Mouse (Mus musculus): Measurements from ENCODE around the gene Gm10198. TPM values are rescaled to one million over a fixed set of nuclear protein-coding genes. Genes with fewer than 3 reads are reported as not detected.

The Gm10198 gene
- not detected for total RNA-seq (2021)
- long read RNA-seq, experiment 1, result 0 reads
- long read RNA-seq, experiment 2, result 0 reads

DNA sequence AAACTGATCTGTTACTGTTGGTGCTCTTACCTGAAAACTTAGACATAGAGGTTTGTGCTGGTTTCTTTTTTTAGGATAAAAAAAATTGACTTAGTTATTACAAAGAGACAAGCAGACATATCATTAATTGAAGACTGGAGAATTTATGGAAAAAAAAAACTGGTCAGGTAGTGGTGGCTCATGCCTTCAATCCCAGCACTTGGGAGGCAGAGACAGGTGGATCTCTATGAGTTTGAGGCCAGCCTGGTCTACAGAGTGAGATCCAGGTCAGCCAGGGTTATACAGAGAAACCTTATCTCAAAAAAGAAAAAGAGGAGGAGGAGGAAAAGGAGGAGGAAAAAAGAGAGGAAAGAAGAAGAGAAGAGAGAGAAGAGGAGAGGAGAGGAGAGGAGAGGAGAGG, at the start of gene Gm10198:
Gm10198 (plus strand) TSS at position 301 of the 400 bp plus-strand sequence.
- intact Hi-C loops (cut with DNase I), result no loop called here
- no peak for DNase-seq

DNA sequence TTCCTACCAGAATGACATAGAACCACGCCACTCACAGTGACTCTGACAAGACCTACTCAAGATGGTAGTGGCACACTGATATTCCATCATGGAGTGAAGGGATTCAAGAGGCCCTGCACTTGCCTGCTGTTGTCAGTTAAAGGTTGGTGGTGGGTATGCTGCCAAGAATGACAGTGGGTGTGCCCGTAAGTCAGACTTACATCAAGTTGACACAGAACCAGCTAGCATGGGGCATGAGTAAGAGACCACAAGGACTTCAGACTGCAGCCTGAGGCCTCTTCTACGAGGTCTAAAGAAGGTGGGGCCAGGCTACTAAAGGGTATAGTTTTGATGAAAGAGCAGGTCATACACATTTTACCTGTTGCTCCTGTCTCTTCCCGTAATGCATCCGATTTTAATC, 47.3 kb upstream of the Gm10198 start:
- intact Hi-C loops (cut with DNase I), result no loop called here
- DNase-seq, result no peak

DNA sequence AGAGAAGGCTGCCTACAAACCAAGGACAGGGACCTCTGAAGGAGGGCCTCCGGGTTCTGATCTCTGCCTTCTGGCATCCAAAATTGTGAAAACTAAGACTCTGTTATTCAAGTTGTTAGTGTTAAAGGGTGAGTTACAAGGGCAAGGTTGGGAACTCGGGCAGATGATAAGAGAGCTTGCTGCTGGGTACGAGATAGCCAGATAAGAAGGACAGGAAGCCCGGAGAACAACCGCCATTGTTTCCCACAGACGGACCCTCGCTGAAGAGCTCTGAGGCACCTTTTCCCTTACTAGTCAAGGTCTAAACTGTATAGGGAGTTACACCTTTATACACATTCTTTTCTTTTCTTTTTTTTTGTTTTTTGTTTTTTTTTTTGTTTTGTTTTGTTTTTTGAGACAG, 39.8 kb upstream of the Gm10198 start:
- intact Hi-C loops (cut with DNase I), result no loop called here
- no peak for DNase-seq

DNA sequence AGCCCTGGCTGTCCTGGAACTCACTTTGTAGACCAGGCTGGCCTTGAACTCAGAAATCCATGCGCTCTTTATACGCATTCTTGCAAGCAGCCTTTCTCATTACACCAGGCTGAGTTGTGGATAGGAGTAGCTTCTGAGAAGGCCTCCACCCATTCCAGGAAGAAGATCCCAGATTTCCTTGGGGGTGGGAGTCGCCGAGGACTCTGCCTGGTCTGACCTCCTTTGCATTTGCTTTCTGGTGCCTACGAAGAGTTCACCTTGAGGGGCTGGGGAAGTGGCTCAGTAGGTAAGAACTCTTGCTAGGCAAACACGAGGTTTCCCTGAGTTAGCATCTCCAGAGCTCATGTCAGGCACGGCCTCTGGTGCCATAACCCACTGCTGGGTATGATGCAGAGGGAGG, 39.4 kb upstream of the Gm10198 start:
- intact Hi-C loops (cut with DNase I), result no loop called here
- DNase-seq, result no peak

DNA sequence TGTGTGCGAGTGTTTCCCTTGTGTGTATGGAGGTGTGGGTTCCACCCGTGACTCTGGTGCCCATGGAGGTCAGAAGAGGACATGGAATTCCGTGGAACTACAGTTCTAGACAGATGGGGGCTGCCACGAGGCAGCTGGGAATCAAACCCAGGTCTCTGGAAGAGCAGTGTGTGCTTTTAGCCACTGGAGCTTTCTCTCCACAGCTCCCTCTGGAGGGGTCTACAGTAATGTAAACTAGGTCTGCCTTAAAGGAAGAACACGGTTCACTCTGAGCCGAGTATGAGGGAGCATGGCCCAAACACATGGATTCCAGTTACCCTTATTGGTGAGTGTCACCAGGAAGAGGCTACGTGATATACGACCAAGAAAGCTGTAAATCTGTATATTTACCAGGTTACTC, 38.6 kb upstream of the Gm10198 start:
- intact Hi-C loops (cut with DNase I), result no loop called here

DNA sequence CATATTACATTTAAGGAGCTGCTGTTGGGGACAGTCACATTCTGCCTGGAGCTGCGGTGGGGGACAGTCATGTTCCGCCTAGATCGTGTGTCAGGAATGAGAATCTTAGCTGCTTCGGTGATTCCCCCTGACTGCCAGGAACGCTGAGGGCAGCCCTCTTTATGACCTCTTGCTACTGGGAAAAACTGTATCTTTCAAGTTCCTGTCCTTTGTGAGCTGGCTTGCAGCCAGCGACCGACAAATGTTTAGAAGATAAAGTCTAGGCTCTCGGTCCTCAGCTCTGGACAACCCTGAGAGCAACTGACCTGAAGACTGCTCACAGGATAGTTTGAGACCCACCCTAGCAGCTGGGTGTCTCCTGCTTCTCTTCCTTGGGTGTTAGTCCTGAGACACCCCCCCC, 37.3 kb upstream of the Gm10198 start:
- DNase-seq, result no peak
- intact Hi-C loops (cut with DNase I), result no loop called here

More for the DNA sequence above, 38.6 kb upstream of the Gm10198 start:
- DNase-seq, result no peak

DNA sequence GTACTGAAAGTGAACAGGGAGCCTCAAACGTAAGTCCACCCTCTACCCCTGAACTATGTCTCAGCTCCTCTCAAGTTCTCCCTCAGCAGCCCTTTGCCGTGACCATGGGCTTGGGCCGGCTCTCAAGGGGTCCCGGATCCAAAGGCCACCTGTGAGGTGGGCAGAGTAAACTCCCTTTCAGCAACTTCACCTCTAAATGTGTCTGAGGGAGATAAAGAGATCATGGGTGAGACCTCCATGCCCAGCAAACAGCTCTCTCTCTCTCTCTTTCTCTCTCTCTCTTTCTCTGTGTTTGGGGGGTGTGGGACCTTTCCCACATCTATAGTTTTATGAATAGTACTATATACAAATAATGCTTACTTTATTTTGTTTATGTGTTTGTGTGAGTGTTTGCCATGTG, 36.2 kb upstream of the Gm10198 start:
- intact Hi-C loops (cut with DNase I), result no loop called here
- no peak for DNase-seq

DNA sequence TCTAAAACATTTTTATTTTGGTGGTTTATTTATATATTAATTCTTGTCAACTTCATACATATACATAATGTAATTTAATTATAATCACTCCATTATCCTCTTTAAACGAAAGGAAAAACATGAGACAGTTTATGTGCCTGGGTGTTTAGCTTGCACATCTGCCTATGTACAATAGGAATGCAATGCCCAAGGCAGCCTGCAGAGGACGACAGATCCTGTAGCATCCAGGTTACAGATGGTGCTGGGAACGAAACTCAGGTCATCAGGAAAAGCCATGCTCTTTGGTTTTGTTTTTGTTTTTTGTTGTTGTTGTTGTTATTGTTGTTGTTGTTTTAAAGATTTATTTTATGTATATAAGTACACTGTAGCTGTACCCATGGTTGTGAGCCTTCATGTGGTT, 32.4 kb upstream of the Gm10198 start:
- DNase-seq, result no peak

DNA sequence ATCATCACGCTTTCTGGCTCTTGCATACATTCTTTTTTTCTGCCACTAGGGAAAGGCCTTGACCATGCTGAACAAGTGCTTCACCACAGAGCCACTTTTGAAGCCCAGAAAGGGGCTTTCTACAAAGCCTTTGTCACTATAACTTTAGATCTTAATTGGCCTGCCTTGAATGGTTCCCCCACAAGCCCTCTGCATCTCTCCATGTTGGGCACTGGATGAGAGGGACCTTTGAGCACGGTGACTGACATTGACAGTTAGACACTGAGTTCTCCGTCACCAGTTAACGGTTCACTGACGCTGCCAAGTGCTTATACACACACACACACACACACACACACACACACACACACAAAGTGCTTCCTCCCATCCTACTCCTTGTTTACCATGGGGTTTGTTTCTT, 30.0 kb upstream of the Gm10198 start:
- DNase-seq, result no peak
- intact Hi-C loops (cut with DNase I), result no loop called here

More for the DNA sequence above, 32.4 kb upstream of the Gm10198 start:
- intact Hi-C loops (cut with DNase I), result no loop called here

DNA sequence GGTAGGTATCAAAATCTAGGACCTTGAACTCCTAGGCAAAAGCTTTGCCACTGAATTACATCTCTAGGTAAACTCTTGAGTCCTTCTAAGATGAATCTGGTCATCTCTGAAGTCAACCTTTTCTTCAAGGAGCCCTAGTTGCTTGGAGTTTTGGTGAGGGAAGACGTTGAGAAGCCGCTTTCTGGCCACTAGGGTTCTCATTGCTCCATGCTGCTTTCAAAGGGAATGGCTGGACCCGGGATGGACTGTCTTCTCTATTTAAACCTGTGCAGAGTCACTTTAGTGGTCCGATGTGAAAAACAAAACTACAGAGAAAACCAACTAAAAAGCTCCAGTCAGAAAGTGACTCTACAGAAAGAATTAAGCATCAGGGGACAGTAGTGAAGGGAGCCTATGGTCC, 18.4 kb upstream of the Gm10198 start:
- peak; percentile 5 to 14 for DNase-seq
- intact Hi-C loops (cut with DNase I), result no loop called here

DNA sequence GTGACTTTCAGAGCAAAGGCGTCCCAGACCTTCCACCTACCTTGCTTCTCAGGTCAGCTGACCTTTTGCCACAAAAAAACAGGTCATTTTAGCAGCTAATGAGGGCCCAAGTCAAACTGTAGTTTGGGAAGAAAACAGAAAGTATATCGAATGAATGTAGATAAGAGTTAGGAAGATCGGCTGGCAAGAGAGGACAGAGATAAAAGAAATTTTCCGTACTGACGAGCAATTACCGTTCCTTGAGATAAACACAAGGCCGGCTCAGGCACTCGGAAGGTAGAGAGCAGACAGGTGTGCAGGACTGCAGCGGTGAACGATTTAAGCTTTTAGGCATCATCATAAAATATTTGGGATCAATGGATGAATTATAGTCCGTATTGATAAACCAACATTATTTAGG, 15.4 kb upstream of the Gm10198 start:
- intact Hi-C loops (cut with DNase I), result no loop called here

DNA sequence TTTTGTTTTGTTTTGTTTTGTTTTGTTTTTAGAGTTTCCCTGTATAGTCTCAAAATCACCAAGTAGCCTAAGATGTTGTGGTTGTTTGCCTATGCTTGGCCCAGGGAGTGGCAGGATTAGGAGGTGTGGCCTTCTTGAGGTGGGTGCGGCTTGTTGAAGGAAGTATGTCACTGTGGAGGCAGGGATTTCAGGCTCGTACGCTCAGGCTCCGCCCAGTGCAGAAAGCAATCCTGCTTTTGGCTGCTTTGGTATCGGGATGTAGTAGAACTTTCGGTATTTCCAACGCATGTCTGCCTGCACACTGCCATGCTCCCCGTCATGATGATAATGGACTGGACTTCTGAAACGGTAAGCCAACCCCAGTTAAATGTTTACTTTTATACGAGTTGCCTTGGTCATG, 12.5 kb upstream of the Gm10198 start:
- intact Hi-C loops (cut with DNase I), result no loop called here

More for the DNA sequence above, 15.4 kb upstream of the Gm10198 start:
- no peak for DNase-seq

DNA sequence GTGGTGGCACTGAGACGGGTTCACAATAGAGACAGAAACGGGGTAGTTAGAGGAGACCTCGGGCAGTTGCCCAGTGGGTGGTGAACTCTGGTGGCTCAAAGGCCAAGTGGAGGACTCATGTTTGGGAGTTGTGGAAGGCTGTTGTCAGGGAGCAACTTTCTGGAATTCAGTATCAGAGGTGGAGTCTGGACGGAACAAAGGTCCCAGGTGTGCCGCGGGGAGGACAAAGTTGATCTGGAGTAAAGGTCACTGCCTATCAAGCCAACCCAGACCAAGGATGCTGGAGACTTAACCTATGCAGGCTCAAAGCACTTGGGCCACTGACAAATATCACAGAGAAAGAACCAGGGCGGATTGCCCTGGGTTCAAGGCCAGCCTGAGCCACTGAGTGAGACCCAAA, 5.5 kb downstream of the Gm10198 start:
- no peak for DNase-seq

More for the DNA sequence above, 12.5 kb upstream of the Gm10198 start:
- DNase-seq, result no peak

DNA sequence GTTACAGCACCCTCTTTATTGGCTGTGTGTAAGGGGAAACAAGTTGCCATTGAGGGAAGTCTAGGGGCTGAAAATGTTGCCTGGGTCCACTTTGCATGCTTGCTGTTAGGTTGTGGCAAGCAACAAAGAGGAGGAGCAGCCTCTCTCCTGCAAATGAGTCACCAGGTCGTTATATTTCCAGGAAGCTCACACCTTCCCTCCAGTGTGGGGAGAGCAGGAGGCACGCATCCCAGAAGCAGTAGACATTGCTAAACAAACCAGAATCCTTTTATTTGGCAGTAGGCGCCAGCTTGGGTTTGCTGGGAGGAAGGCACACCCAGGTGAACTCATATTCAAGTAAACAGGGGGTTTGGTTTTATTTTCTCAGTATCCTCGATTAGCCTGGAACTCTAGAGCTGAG, 8.8 kb downstream of the Gm10198 start:
- no peak for DNase-seq
- intact Hi-C loops (cut with DNase I), result no loop called here

More for the DNA sequence above, 5.5 kb downstream of the Gm10198 start:
- intact Hi-C loops (cut with DNase I), result no loop called here

DNA sequence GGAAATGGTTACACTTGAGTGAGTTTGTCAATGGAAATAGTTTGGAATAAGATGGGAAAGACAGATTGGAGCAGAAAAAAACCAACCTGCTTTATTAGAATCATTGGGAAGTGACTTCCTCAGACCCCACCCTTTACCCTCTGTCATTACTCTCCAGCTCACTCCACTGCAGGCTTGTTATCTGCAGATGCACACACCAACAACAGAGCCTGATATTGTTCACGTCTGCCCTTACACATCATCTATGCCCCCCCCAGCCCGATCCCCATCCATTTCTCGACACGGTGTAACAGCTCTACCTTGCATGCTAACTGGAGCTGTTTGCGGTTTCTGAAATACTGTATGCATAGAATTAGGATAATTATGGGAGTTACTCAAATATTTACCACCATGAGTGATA, 12.2 kb downstream of the Gm10198 start:
- intact Hi-C loops (cut with DNase I), result no loop called here
- no peak for DNase-seq

DNA sequence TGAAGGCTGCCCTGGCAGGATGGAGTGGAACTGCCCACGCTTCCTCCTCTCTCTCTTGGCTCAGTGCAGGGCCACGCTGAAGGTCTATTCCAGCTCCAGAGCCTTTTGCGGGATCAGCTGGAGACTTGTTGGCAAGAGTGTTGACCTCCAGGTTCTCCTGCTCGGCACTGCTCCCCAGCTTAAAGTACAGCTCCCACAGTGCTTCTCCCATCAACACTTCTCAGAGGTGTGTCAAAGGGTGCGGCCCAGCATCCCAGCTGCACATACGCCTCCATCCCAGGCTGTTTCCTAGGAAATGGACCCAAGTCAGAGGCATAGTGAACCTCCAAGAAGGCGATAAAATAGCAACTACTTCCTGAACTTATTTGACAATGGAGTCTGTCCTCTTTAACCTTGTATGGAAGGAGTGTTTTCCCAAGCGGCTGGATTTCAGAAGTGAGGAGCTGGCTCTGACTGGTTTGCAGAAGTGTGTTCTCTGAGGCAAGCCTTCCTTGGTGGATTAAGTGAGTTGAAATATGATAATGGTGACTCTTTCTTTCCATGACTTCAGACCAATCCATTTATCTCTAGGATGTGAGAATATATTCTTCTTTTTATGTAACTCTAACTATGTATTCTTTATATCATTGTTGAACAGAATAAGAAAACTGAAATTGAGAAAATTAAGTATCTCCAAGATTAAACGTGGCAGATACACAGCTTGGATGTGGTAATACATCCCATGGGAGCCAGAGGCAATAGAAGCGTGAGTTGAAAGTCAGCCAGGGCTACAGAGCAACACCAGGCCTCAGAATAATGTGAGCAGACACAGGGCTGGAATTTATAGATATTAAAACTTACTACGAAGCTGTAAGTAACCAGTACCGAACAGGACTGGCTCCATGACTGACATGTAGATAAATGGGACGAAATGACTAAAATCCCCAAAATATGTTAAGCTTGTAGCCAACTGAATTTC, 23.9 kb downstream of the Gm10198 start:
- DNase-seq, result peak; percentile 4 to 9
- intact Hi-C loops (cut with DNase I), result no loop called here

DNA sequence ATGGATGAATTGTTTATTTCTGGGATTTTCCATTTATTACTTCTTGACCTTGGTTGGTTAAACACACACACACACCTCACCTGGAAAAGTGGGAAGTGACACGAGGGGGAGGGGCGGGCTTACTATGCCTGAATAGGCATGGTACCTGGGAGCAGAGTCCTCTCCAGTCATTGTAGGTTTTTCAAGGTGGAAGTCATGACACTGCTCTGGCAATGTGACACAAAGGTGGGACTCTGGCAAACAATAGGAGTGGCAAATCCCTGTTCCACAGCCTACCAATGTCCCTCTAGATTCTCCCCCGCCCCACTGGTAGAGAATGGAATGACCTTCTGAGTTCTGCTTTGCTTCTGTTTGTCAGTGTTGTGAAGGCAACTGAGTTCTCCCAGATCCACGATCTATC, 27.8 kb downstream of the Gm10198 start:
- no peak for DNase-seq
- intact Hi-C loops (cut with DNase I), result no loop called here

DNA sequence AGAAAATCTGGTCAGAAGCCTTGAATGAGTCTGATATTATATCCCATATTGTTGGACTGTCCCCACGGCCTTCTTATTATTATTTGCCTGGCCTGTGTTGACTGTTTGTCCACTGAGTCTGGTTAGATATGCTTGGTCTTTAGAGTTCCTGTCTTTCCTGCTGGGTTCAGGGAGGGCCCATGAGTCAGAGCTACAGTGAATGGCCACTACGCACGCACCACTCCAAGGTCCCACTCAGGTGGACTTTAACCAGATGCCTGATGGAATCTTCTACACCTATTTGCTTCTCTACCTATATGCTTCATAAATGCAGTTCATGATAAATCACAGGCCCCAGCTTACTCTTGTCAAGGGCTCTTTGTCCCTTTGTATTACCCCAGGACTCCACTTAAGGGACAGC, 29.8 kb downstream of the Gm10198 start:
- intact Hi-C loops (cut with DNase I), result no loop called here
- DNase-seq, result no peak

DNA sequence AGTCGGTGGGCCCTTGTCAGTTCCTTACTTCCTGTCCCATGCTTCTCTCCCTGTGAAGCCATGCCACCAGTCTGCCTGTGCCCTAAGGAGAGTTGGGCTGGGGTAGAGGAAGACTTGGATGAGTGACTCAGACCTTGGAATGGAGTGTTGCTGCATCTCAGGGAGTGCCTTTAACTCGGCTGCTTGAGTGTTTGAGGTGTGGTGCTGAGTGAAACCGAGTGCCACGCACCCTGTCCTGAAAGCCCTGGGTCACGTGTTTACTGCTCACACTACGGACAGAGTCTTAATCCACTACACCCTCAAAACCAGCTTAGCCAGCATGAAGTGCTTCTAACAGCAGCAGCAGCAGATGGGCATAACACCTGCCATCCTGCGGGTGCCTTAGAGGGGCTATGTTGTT, 30.5 kb downstream of the Gm10198 start:
- DNase-seq, result no peak
- intact Hi-C loops (cut with DNase I), result no loop called here

DNA sequence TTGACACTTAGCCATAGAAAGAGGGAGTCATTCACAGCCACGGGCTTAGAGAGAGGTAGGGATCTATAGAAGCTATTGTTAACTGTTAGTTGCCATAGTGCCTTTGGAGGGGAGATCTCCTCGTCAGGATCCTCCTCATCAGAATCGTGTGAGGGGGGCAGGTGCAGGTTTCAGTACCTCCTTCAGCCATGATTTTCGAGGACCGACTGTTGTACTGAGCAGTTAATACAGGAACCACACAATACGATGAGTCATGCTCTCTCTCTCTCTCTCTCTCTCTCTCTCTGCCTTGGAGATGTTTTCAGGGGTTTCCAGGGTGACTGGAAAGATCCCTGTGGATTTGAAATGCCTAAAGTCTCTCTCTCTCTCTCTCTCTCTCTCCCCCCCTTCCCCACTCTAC, 31.5 kb downstream of the Gm10198 start:
- intact Hi-C loops (cut with DNase I), result no loop called here
- no peak for DNase-seq

DNA sequence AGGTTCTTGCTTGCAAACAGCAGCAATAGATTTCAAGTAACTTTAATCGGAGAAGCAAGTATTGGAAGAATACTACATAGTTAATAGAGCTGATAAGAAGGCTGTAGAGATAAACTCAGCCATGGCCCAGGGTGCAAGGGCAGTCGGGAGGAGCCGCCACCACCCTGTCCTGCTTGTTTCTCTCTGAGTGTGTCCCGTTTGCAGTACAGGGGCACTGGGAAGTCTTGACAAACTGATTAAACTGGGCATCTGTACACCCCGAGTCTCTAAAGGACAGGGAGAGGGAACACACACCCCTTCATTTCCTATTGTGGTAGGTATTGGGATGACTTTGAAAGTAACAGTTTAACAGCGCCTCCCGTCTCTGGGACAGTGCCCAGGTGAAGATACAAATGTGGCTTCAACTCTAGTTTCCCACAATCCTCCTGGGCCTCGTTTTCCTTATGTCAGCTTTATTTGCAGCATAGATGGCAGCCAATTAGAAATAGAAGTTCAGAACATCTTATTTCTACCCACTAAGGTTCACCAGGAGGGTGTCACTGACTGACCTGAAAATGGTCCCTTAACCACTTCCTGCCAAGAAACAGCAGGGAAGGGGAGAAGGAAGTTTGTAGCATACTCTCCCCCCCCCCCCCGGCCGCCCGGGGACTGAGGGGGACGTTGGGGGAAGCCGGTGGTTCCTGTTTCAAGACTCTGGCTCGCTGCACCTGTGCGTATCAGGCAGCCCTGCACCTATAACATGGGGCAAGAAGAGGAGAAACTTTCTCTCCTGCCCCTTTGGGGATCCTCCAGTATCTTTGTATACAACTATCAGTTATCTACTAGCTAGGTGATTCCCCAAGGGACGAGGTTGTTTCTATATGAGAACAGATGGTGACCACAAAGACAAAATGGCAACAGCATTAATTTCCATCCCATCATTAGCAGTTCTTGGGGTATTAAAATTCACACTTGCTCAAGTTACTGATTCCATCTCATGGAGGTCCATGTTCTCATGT, 41.9 kb downstream of the Gm10198 start:
- intact Hi-C loops (cut with DNase I), result no loop called here
- DNase-seq, result no peak
